Mouse (Mus musculus): ENCODE results near the gene Ano1. TPM values are rescaled to one million over a fixed set of nuclear protein-coding genes. Genes with fewer than 3 reads are reported as not detected.

The Ano1 gene
- total RNA-seq, 1 experiment = 9.1 TPM

DNA sequence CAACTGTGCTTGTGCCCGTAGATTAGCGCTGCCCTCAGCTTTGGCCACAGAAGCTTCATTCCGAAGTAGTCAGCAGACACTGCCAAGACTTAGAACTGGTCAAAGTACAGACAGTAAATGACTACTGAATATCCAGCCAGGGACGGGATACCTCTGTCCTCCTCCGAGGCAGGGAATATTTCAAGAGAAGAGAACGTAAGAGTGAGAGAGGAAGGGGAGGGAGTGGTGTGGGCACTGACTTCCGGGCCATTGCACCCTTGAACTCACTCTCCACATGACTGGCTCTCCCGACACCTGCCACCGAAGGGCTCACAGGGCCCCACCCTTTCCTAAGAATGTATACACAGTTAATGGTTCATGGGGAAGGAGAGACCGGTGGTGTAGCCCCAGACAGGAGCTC is 41.5 kb upstream of the Ano1 start:
- TF ChIP-seq MAFK (IDR thresholded peaks at IDR 0.05; ENCODE audit: insufficient read depth, low read depth, low read length) = no peak
- TF ChIP-seq HCFC1 (IDR thresholded peaks at IDR 0.05; ENCODE audit: borderline replicate concordance, insufficient read depth, low read length) = no peak
- TF ChIP-seq ZNF384 (IDR thresholded peaks at IDR 0.05; ENCODE audit: low read depth, low read length) = no peak
- H3K27ac ChIP-seq (ENCODE audit: insufficient read depth, low read depth, low read length, poor library complexity, severe bottlenecking) = no peak overlapping the region
- in situ Hi-C loops (cut with MboI; ENCODE audit: low sequenced_read_pairs in 2 of 2, unreplicated experiment in 2 of 2) = loop anchor here (5.0 to 10.0 kb wide), 3 partner anchors 99 to 452 kb away; partner anchors contain the start of gene Fgf15 (in 1 of the 2)
- H3K9me3 ChIP-seq (ENCODE audit: control insufficient read depth, insufficient read depth, low read depth, low read length) = no peaks in the 10 kb centered on the region
- H3K4me1 ChIP-seq (ENCODE audit: control insufficient read depth in 2 of 2, insufficient read depth in 2 of 2, low read length in 2 of 2, poor library complexity in 1 of 2) = 0 out of 4 replicates have a peak, but pooled peaks cover 0 to 2% of the 10 kb centered on the region in 2 experiments
- no peak overlapping the region for H3K9ac ChIP-seq (ENCODE audit: insufficient read depth, low read depth, low read length, poor library complexity, severe bottlenecking)
- no peak overlapping the region for H3K4me3 ChIP-seq (ENCODE audit: insufficient read depth in 1 of 2, low read depth in 1 of 2, low read length in 2 of 2, poor library complexity in 1 of 2, severe bottlenecking in 1 of 2)
- DNase-seq (ENCODE audit: low read depth, low spot score) = no peak
- no peaks in the 10 kb centered on the region for H3K36me3 ChIP-seq (ENCODE audit: control insufficient read depth, insufficient read depth, low read length, poor library complexity, severe bottlenecking)

DNA sequence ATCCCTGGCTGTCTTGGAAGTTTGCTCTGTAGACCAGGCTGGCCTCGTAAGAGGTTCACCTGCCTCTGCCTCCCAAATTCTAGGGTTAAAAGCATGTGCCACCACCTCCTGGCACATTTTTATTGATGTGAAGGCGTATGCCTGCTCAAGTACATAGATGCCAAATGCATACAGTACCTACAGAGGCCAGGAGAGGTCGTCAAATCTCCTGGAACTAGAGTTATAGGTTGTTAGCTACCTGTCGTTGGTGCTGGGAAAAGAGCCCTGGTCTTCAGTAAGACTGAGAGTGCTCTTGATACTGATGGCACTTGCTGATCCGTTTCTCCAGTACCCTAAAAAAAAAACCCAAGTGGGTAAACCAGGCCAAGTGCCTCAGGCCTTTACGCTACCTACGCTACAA is 39.7 kb upstream of the Ano1 start:
- no peak overlapping the region for H3K9ac ChIP-seq (ENCODE audit: insufficient read depth, low read depth, low read length, poor library complexity, severe bottlenecking)
- H3K9me3 ChIP-seq (ENCODE audit: control insufficient read depth, insufficient read depth, low read depth, low read length) = no peaks in the 10 kb centered on the region
- H3K4me1 ChIP-seq (ENCODE audit: control insufficient read depth in 2 of 2, insufficient read depth in 2 of 2, low read length in 2 of 2, poor library complexity in 1 of 2) = 0 out of 4 replicates have a peak, but pooled peaks cover 0 to 2% of the 10 kb centered on the region in 2 experiments
- no peak for DNase-seq (ENCODE audit: low read depth, low spot score)
- no peak overlapping the region for H3K4me3 ChIP-seq (ENCODE audit: insufficient read depth in 1 of 2, low read depth in 1 of 2, low read length in 2 of 2, poor library complexity in 1 of 2, severe bottlenecking in 1 of 2)
- in situ Hi-C loops (cut with MboI; ENCODE audit: low sequenced_read_pairs in 2 of 2, unreplicated experiment in 2 of 2) = loop anchor here (5.0 to 10.0 kb wide), 3 partner anchors 101 to 453 kb away; partner anchors contain the start of gene Fgf15 (in 1 of the 2)
- no peak for TF ChIP-seq MAFK (IDR thresholded peaks at IDR 0.05; ENCODE audit: insufficient read depth, low read depth, low read length)
- TF ChIP-seq CHD2 (IDR thresholded peaks at IDR 0.05; ENCODE audit: low read depth, low read length) = no peak
- TF ChIP-seq ZNF384 (IDR thresholded peaks at IDR 0.05; ENCODE audit: low read depth, low read length) = no peak
- no peak for TF ChIP-seq ZC3H11A (IDR thresholded peaks at IDR 0.05; ENCODE audit: borderline replicate concordance, low read depth, low read length)
- no peak for TF ChIP-seq HCFC1 (IDR thresholded peaks at IDR 0.05; ENCODE audit: borderline replicate concordance, insufficient read depth, low read length)
- no peak overlapping the region for H3K27ac ChIP-seq (ENCODE audit: insufficient read depth, low read depth, low read length, poor library complexity, severe bottlenecking)
- no peaks in the 10 kb centered on the region for H3K36me3 ChIP-seq (ENCODE audit: control insufficient read depth, insufficient read depth, low read length, poor library complexity, severe bottlenecking)

DNA sequence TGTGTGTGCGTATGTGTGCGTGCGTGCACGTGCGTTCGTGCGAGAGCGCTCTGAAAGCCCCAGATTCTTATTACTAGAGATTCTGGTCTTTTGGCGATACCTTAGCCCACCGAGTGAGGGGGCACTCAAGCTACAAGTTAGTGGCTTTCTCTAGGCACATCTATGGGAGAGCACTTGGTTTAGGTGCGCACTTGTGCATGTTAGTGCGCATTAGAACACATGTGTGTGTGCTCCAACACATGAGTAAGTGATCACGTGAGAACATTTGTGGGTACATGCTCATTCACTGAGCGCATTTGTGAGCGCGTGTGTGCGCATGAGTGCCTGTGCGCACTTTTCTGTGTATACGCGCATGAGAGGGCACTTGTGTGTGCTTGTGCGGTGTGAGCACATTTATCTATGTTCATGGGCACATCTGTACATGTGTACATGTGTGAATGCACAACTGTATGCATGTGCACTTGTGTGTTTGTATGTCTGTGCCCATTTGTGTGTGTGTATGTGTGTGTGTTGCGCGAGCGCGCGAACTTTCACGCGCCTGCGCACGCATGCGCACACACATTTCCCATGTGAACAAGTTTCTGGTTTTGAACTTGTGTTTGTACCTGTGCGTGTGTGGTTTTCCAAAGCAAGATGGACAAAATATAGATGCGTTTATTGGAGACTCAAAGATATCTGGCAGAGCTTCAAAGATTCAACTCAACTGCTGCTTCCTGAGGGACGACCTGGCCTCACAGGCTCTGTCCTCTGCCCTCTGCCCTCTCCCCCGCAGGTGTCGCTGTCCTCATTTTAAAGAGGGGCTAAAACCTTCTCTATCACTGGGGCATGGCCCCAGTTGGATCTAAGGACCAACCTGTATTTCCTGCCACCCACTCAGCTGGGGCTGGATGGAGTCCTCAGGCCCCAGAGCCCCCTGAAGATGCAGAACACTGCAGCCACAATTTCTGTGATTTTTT is 38.1 kb upstream of the Ano1 start:
- Histone ChIP-seq H3K9me3 (ENCODE audit: control insufficient read depth, insufficient read depth, low read depth, low read length) (no peaks in the 10 kb centered on the region), H3K9ac (ENCODE audit: insufficient read depth, low read depth, low read length, poor library complexity, severe bottlenecking) (no peak overlapping the region), H3K4me3 (ENCODE audit: insufficient read depth in 1 of 2, low read depth in 1 of 2, low read length in 2 of 2, poor library complexity in 1 of 2, severe bottlenecking in 1 of 2) (0 out of 4 replicates have a peak overlapping the region, but pooled peaks of 1 of the 2 experiments have one; percentile 6), H3K4me1 (ENCODE audit: control insufficient read depth in 2 of 2, insufficient read depth in 2 of 2, low read length in 2 of 2, poor library complexity in 1 of 2) (0 out of 4 replicates have a peak, but pooled peaks cover 0 to 2% of the 10 kb centered on the region in 2 experiments), H3K27ac (ENCODE audit: insufficient read depth, low read depth, low read length, poor library complexity, severe bottlenecking) (no peak overlapping the region), H3K36me3 (ENCODE audit: control insufficient read depth, insufficient read depth, low read length, poor library complexity, severe bottlenecking) (no peaks in the 10 kb centered on the region)
- TF ChIP-seq ZC3H11A (IDR thresholded peaks at IDR 0.05; ENCODE audit: borderline replicate concordance, low read depth, low read length) (peak; percentile 32; the same call in 1 of the 2 replicates), ZNF384 (IDR thresholded peaks at IDR 0.05; ENCODE audit: low read depth, low read length) (no peak)
- no peak for DNase-seq (ENCODE audit: low read depth, low spot score)
- in situ Hi-C loops (cut with MboI; ENCODE audit: low sequenced_read_pairs in 2 of 2, unreplicated experiment in 2 of 2) = loop anchor here (5.0 to 10.0 kb wide), 3 partner anchors 102 to 455 kb away; partner anchors contain the start of gene Fgf15 (in 1 of the 2)

DNA sequence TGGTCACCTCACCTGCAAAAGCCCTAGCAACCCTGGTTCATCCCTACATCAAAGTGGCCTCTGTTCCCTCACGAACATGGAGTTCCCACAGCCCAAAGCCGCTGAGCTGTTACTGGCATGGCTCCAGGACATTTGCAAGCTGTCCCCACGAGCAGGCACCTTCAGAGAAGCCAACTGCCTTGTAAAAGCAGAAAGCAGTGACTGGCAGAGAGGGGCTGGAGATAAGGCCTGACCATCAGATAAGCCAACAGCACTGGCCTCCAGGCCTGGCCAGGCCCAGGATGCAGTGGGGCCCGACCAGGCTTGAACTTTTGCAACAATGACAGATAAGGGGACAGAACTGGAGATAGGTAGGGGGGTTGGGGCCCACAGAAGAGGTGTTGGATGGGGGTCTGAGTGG is 36.9 kb upstream of the Ano1 start:
- Histone ChIP-seq H3K36me3 (ENCODE audit: control insufficient read depth, insufficient read depth, low read length, poor library complexity, severe bottlenecking) (no peaks in the 10 kb centered on the region), H3K9ac (ENCODE audit: insufficient read depth, low read depth, low read length, poor library complexity, severe bottlenecking) (no peak overlapping the region), H3K4me3 (ENCODE audit: insufficient read depth in 1 of 2, low read depth in 1 of 2, low read length in 2 of 2, poor library complexity in 1 of 2, severe bottlenecking in 1 of 2) (no peak overlapping the region), H3K4me1 (ENCODE audit: control insufficient read depth in 2 of 2, insufficient read depth in 2 of 2, low read length in 2 of 2, poor library complexity in 1 of 2) (0 out of 4 replicates have a peak, but pooled peaks cover 0 to 2% of the 10 kb centered on the region in 2 experiments), H3K9me3 (ENCODE audit: control insufficient read depth, insufficient read depth, low read depth, low read length) (no peaks in the 10 kb centered on the region), H3K27ac (ENCODE audit: insufficient read depth, low read depth, low read length, poor library complexity, severe bottlenecking) (no peak overlapping the region)
- no peak for TF ChIP-seq MAFK (IDR thresholded peaks at IDR 0.05; ENCODE audit: insufficient read depth, low read depth, low read length)
- no peak for TF ChIP-seq ZC3H11A (IDR thresholded peaks at IDR 0.05; ENCODE audit: borderline replicate concordance, low read depth, low read length)
- TF ChIP-seq CHD2 (IDR thresholded peaks at IDR 0.05; ENCODE audit: low read depth, low read length) = no peak
- TF ChIP-seq ZNF384 (IDR thresholded peaks at IDR 0.05; ENCODE audit: low read depth, low read length) = no peak
- no peak for DNase-seq (ENCODE audit: low read depth, low spot score)
- in situ Hi-C loops (cut with MboI; ENCODE audit: low sequenced_read_pairs in 2 of 2, unreplicated experiment in 2 of 2) = no loop called here
